Mouse (Mus musculus) erythroid progenitor cell, adult 5-6 weeks (primary cell): ENCODE measurements at regions not wholly inside any gene's neighbourhood (a gene's known extent, or its start where the extent isn't known, plus 50 kb on each side); places are given as distances from the start of the nearest gene placed in this dataset.

ENCODE experiments used
- ATAC-seq: replicated peaks from 2 replicates; pipeline ENCODE4 v1.8.0; 2016; ENCODE audit warnings: moderate number of reproducible peaks, mild to moderate bottlenecking, moderate TSS enrichment, inconsistent platforms; ENCODE audit not compliant: poor library complexity, low FRiP score, severe bottlenecking

DNA sequence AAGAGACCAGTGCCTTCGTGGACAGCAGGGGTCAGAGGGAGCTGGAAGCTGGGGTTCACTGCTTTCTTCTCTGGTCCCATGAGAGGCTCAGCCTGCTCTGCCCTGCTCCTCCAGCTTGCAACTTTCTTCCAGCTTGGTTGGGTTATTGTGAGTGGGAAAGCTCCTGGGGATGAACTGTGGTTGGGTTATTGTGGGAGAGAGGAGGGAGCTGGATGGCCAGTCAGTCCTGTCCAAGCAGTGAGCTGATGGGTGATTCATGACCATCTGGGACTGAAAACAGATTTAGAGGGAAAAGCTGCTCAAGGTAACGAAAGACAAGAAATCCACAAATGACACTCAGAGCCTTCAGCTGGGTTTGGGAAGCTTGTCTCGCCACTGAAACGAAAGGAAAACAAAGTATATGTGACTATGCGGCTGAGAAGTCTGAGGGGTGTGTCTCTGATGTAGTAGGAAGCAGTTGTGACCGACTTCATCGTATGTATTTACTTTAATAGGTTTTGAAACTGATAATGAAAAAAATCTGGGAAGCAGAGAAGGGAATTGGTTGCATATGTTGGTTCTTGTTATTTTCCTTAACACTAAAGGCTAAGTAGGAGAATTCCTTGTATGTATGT lies 365.1 kb downstream of the Cog6 start:
- ATAC-seq, result no peak

GRCm38 (mm10) chr3:52650071-52650470 lies 367.0 kb downstream of the Cog6 start:
- no peak for ATAC-seq

- no peak for ATAC-seq
Measured at GRCm38 (mm10) chr3:52648836-52649500, 368.1 kb downstream of the Cog6 start.

DNA sequence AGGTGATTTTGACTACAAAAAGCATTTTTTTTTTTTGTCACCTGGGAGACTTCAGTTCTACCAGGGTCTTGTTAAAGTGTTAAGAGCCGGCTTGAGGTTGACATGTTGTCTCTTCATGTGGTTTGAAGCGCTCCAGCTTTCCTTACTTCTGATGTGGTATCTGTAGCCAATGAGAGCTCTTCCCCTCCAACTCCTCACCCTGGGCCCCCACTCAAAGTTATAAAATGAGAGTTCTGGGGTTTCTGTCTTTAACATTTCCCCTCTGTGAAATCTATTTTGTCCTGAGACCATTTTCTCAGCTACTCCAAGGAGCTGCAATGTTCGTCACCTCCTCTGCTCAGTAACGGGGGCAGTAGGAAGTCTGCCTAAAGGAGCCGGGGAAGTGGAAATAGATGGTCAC lies 369.1 kb downstream of the Cog6 start:
- no peak for ATAC-seq

GRCm38 (mm10) chr3:52647161-52647692 lies 369.8 kb downstream of the Cog6 start:
- no peak for ATAC-seq

GRCm38 (mm10) chr3:52645156-52645555 lies 371.9 kb downstream of the Cog6 start:
- no peak for ATAC-seq

DNA sequence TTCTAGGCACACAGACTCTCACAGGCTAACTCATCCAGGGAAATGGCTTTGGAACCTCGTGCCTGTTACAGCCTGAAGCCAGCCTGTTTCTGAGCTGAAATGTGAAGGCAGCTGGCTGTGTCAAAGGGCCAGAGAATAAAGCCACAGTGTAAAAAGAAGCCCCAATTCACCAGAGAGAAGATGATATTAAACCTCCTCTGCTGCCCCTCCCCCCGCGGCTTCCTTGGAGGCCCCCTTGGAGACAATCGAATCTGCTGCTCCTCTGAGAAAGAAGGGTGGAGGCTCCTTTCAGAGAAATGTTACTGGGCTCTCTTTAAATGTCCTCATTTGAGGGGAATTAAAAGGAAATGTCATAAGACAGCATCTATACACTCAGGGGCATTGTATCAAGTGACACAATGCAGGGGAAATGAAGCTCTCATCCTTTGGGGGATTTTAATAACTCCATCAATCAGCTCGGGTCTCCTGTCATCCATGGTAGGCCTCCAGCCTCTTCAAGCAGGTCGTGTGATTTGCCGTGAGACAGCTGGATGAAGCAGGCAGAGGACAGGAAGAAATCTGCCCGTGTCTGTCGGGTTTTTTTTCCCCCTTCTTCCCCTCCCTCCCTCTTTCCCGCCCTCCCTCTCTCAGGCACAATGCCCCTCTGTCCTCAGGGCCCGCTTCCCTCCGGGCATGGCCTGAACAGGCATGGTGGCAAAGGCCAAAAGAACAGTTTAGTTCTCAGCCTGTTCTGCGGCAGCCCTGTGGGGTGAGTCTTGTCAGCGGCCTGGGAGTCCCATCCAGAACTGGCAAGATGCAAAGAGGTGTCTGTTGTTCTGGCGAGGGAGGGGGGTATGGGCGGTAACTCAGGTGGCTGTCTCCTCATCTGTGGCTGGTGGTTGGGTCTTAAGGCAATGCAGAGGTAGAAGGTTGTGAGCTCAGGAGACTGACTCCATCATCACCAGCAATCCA lies 372.6 kb downstream of the Cog6 start:
- ATAC-seq, result no peak

- no peak for ATAC-seq
Measured at GRCm38 (mm10) chr3:52643796-52644177, 373.2 kb downstream of the Cog6 start.

- ATAC-seq, result no peak
Measured at GRCm38 (mm10) chr3:52643100-52643551, 373.9 kb downstream of the Cog6 start.

DNA sequence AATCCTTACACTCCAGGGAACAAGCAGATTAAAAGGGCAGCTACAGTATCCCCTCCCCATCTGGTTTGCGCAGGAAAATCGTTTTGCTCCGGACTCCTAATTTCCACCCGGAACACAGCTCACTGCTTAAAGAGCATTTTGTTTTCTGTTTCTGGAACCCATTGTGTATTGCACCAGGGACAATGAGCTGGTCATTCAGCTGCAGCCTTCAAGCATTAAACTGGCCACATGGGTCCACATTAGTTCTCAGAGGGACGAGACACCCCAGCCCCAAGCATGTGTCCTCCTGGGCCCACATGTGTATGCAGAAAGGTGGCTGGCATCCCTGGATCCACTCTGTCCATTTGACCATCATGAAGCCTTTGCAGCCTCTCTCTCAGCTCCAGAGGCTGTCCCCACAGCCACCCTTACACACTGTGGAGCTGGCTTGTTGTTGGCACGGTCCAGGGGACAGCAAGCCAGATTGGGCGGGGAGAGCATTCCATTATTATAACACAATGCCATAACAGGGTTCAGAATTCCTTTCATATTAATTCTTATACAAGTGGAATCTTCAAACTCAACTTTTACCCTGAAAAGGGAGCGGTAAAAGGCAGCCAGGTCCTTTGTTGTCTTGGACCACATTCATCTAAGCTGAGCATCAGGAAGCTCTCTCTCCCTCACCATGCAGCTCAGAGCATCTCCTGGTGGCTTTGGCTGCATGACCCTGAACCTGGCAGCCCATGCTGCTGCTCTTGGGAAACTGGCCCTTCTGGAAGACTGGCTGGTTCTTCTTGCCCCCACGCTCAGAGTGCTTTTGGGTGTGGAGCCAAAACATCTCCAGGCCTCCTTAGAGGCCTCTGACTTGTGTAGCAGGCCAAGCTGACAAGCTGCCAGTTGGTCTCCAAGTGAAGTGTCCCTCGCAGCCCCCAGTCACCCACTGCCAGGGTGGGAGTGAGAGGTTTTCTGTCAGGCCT lies 373.4 kb downstream of the Foxo1 start:
- no peak for ATAC-seq

DNA sequence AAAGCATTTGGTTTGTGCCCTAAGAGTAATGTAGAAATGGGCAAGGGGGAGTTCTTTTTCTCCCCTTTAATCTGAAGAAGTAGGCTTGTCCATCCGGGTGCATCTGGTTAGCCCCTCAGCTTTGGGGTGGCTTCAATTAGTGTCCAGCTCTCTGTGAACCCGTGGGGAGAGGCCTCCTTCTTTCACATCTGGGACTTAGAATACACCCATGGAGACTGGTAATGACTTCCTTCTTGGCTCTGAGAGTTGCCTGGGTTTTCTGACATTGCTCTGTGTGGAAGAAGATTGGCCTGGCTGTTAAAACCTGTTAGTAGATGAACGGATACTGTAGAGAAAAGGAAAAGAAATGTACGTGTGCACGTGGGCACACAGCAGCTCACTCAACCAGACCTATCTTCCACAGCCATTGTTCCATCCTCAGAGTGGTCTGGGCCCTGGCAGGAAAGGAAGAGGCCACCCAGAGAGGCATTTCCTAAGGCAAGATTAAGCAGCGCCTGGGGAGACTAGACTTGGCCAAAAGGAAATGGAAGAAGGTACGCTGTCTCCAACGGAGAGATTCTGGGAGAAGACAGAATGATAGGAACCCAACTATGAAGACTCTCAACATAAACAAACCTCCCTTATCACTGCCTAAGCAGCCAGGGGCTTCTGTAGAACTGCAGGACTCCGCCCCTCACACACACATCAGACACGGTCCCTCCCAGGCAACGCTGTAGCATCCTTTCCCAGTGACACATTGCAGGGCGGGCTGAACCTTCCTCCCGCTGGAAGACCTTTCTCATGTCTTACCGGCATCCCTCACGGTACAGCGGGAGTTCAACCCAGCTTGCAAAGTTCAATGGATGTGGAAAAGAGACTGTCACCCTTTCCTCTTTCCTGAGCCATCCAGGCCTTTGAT lies 372.4 kb downstream of the Foxo1 start:
- ATAC-seq, result no peak

DNA sequence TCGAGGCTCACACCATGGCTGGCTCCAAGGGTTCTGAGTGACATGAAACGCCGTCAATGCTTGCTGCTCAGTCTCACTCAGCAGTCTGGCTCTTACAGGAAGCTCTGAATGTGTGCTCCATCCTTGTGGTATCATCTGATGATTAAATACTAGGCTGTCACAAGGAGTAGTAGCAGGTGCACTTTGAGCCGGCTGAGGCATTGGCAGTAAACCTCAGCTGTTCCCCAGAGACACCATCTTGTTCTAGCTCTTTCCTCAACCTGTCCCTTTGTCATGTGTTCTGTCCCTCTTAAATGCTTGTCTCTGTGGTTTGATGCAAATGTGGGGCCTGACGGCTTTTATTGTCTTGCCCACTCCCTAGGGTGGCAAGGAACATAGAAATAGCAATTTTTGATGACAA lies 370.7 kb downstream of the Foxo1 start:
- ATAC-seq, result no peak

DNA sequence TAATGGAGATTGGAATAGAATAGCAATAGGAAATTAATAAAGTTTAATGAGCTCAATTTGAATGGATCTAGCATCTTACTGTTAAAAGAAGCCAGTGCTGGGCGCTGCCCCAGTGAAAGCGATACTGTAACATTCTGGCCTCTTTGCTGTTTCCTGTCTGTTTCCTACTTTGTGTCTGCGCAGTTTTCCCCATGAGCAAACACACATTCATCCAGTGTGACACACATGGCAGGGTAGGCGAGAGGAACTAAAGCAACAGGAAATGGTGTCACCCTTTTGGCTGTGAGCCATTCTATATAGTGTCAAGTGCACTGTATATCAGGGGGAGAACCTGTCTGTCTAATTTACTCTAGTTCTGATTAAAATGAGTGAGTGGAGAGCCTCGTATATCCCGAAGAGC lies 366.2 kb downstream of the Foxo1 start:
- no peak for ATAC-seq

GRCm38 (mm10) chr3:52633491-52634100 lies 365.5 kb downstream of the Foxo1 start:
- no peak for ATAC-seq

DNA sequence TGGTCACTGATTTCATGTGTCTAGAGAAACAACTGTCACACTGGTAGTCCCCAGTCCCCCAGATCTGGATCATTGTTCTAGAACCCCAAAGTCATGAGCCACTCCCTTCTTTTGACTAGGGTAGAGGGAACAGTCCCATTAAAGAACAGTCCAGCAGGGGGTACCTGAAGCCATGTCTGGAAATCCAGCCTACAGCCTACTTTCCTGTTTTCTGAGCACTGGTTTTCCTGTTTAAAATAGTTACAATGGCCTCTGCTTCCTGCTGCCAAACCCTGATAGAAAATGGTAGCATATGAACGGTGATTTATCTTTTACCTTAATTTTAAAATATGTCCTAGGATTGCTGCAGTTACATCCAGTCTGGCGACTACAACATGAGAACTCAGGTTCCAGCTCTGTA lies 364.5 kb downstream of the Foxo1 start:
- ATAC-seq, result no peak

DNA sequence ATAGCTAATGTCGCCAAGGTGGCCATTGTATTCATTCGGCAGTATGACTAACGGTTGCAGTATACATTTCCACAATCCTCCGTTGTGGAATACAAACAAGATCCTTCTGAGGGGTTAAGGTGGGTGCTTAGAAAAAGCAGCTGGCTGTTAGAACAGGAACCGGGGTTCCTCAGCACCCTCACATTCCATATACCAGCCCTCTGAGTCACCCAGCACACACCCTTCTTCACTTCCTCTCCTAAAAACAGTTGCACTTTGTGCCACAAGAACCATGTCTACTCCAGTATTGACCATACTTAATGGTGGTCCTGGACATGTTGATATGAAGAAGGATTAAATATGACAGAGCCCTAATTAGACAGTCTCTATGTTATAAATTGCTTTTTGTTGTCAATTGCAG lies 362.1 kb downstream of the Foxo1 start:
- ATAC-seq, result no peak

DNA sequence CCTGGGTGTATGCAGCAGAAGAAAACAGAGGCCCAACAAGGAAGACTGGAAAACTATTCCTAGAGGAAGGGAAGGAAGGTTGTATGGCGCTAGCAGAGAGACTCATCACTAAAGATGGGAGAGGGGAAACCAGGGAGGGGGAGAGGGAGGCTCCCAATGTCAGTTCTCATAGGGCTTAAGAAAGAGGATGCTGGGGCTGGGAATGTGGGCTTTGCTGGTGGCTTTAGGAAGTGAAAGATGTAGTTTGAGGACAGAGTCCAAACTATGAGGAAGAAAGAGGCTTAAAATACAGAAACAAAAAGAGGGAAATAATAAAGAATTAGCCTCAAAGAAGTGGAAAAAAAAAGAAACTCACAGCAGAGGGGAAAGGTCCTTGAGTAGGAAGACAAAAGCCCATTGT lies 357.0 kb downstream of the Foxo1 start:
- ATAC-seq, result no peak

GRCm38 (mm10) chr3:52622530-52622929 lies 354.4 kb downstream of the Foxo1 start:
- ATAC-seq, result no peak
